Mouse (Mus musculus) C2C12 (cell line): ENCODE results near the gene Dnajc13.

Source experiments
- CEBPB ChIP-seq: IDR thresholded peaks from one replicate; pipeline ENCODE4 v1.6.1; 2011; ENCODE audit warnings: low read depth, mild to moderate bottlenecking, control low read depth, moderate library complexity
- CTCF ChIP-seq: IDR thresholded peaks from one replicate; pipeline ENCODE4 v1.5.1; 2011; ENCODE audit not compliant: control insufficient read depth, insufficient read depth, insufficient read length
- FOSL1 ChIP-seq: IDR thresholded peaks from one replicate; pipeline ENCODE4 v1.8.0; 2011; ENCODE audit warnings: mild to moderate bottlenecking, low read length; ENCODE audit not compliant: poor library complexity, insufficient read depth, severe bottlenecking
- MAX ChIP-seq: IDR thresholded peaks from one replicate; pipeline ENCODE4 v1.6.1; 2011; ENCODE audit warnings: mild to moderate bottlenecking, control low read depth
- MYOD1 ChIP-seq: IDR thresholded peaks from one replicate; pipeline ENCODE4 v1.6.1; 2011; ENCODE audit warnings: low read depth; ENCODE audit not compliant: control insufficient read depth, insufficient read length
- MYOG ChIP-seq: IDR thresholded peaks from one replicate; pipeline ENCODE4 v1.6.1; 2011; ENCODE audit not compliant: control insufficient read depth, insufficient read length; ENCODE audit errors: extremely low read depth
- USF1 ChIP-seq: IDR thresholded peaks from one replicate; pipeline ENCODE4 v1.6.1; 2011; ENCODE audit warnings: low read depth, mild to moderate bottlenecking, control low read depth, moderate library complexity

GRCm38 (mm10) chr9:104256085-104256484 is 6.6 kb downstream of the Dnajc13 start:
- TF ChIP-seq USF1 = no peak
- no peak for TF ChIP-seq CTCF
- no peak for TF ChIP-seq CEBPB
- no peak for TF ChIP-seq MAX
- TF ChIP-seq MYOD1 = no peak
- TF ChIP-seq MYOG = no peak
- no peak for TF ChIP-seq FOSL1
